Mouse (Mus musculus): Measurements from ENCODE around the gene Fhod1. TPM values are rescaled to one million over a fixed set of nuclear protein-coding genes. Genes with fewer than 3 reads are reported as not detected.

Fhod1 gene
- total RNA-seq (2012; rRNA removed): 2.5 and 2.8 TPM in 2 replicates
- 10 to 100 TPM in 1 of 2 experiments, not detected in 1; 10.9 TPM for polyA plus RNA-seq (2012; ENCODE audit: insufficient read depth in 1 of 2, insufficient read length in 2 of 2, low read depth in 1 of 2, low replicate concordance in 2 of 2, missing spikeins in 1 of 2)

GRCm38 (mm10) chr8:105347428-105348221 lies at the start of gene Fhod1:
Fhod1 (minus strand) TSS chr8:105347953.
- Histone ChIP-seq H3K27me3 (ENCODE audit: control insufficient read depth in 1 of 2, insufficient read depth in 2 of 2, low read length in 2 of 2) (peaks cover 5 to 11% of the 10 kb centered on the region in 2 experiments; a peak in 3 of 4 replicates), H3K4me1 (ENCODE audit: control insufficient read depth in 1 of 2, insufficient read depth in 2 of 2, low read length in 2 of 2) (peaks cover 8 to 35% of the 10 kb centered on the region in 2 experiments), H3K79me2 (ENCODE audit: control insufficient read depth, insufficient read depth, low read length, poor library complexity) (peaks cover 4% of the 10 kb centered on the region; the same call in 1 of the 2 replicates), H3K4me3 (ENCODE audit: control insufficient read depth in 1 of 2, insufficient read depth in 1 of 2, low read depth in 2 of 2, low read length in 2 of 2) (peak within 1 kb of the TSS; percentile 86 to 93), H3K9me3 (replicated peaks; ENCODE audit: insufficient read depth, low read length) (no peaks in the 10 kb centered on the region), H3K9ac (ENCODE audit: control insufficient read depth, low read depth, low read length, poor library complexity, severe bottlenecking) (peak within 1 kb of the TSS; percentile 74), H3K36me3 (ENCODE audit: control insufficient read depth in 1 of 2, insufficient read depth in 2 of 2, low read length in 2 of 2) (peaks cover 0 to 20% of the 10 kb centered on the region in 2 experiments; a peak in 2 of 4 replicates), H3K27ac (ENCODE audit: control insufficient read depth, low read depth, low read length) (peak within 1 kb of the TSS; percentile 21; the same call in 1 of the 2 replicates)
- no peak for TF ChIP-seq ZC3H11A (IDR thresholded peaks at IDR 0.05; ENCODE audit: low read depth, low read length)
- TF ChIP-seq NELFE (IDR thresholded peaks at IDR 0.05; ENCODE audit: low read depth, low read length): peak; percentile 57; the same call in 1 of the 2 replicates
- 0 out of 2 replicates have a peak, but pooled peaks have one; percentile 51 for TF ChIP-seq HCFC1 (IDR thresholded peaks at IDR 0.05; ENCODE audit: low read depth, low read length)
- TF ChIP-seq E2F4 (IDR thresholded peaks at IDR 0.05; ENCODE audit: borderline replicate concordance, low read depth, low read length): peak; percentile 92
- TF ChIP-seq TAL1 (IDR thresholded peaks at IDR 0.05; ENCODE audit: low read length): no peak
- peak; percentile 46 for TF ChIP-seq MXI1 (IDR thresholded peaks at IDR 0.05; ENCODE audit: low read depth, low read length)
- TF ChIP-seq TCF12 (IDR thresholded peaks at IDR 0.05; ENCODE audit: low read depth, low read length): no peak
- no peak for TF ChIP-seq MAX (IDR thresholded peaks at IDR 0.05; ENCODE audit: low read length)
- no peak for TF ChIP-seq MAFK (IDR thresholded peaks at IDR 0.05; ENCODE audit: borderline replicate concordance, low read depth, low read length)
- TF ChIP-seq POLR2A (IDR thresholded peaks at IDR 0.05; ENCODE audit: control insufficient read depth in 1 of 2, insufficient read depth in 1 of 2, low read depth in 1 of 2, low read length in 2 of 2, poor library complexity in 1 of 2): peak; percentile 51 to 64; a peak in 2 of 4 replicates
- no peak for TF ChIP-seq ZNF384 (IDR thresholded peaks at IDR 0.05; ENCODE audit: low read depth, low read length)
- peak in 1 of 3 experiments; percentile 19; a peak in 1 of 6 replicates for TF ChIP-seq CTCF (IDR thresholded peaks at IDR 0.05 in 2 of 3, conservative IDR thresholded peaks at IDR 0.05 in 1 of 3; ENCODE audit: control insufficient read depth in 1 of 3, insufficient read depth in 1 of 3, low read depth in 2 of 3, low read length in 3 of 3, poor library complexity in 1 of 3, severe bottlenecking in 1 of 3)
- TF ChIP-seq MAZ (IDR thresholded peaks at IDR 0.05; ENCODE audit: low read depth, low read length): peak; percentile 39; the same call in 1 of the 2 replicates
- TF ChIP-seq POLR2AphosphoS2 (IDR thresholded peaks at IDR 0.05; ENCODE audit: low read length): no peak; the same call in 1 of the 2 replicates
- 0 out of 2 replicates have a peak, but pooled peaks have one; percentile 35 for TF ChIP-seq NRF1 (IDR thresholded peaks at IDR 0.05; ENCODE audit: insufficient read depth, low read depth, low read length, poor library complexity, severe bottlenecking)
- no peak for TF ChIP-seq MYC (IDR thresholded peaks at IDR 0.05; ENCODE audit: low read depth, low read length)
- TF ChIP-seq SIN3A (IDR thresholded peaks at IDR 0.05; ENCODE audit: low read length): peak; percentile 70
- TF ChIP-seq TBP (IDR thresholded peaks at IDR 0.05; ENCODE audit: low read depth, low read length): no peak
- peak; percentile 55; the same call in 1 of the 2 replicates for TF ChIP-seq ZMIZ1 (IDR thresholded peaks at IDR 0.05; ENCODE audit: low read depth, low read length)
- no peak for TF ChIP-seq USF1 (IDR thresholded peaks at IDR 0.05; ENCODE audit: low read depth, low read length)
- 0 out of 2 replicates have a peak, but pooled peaks have one; percentile 16 for TF ChIP-seq ETS1 (IDR thresholded peaks at IDR 0.05; ENCODE audit: low read depth, low read length)
- peak; percentile 8; the same call in 1 of the 2 replicates for TF ChIP-seq ELF1 (IDR thresholded peaks at IDR 0.05; ENCODE audit: low read depth, low read length)
- TF ChIP-seq BHLHE40 (IDR thresholded peaks at IDR 0.05; ENCODE audit: borderline replicate concordance, low read depth, low read length): no peak
- peak; percentile 96 for DNase-seq (ENCODE audit: low read depth, low spot score)
